Mouse (Mus musculus) gonadal fat pad, adult 2 months (tissue): Measurements from ENCODE around the gene Dock11. TPM values are rescaled to one million over a fixed set of nuclear protein-coding genes. Genes with fewer than 3 reads are reported as not detected.

ENCODE experiments used
- DNase-seq: peaks from one replicate; pipeline ENCODE4 v3.0.0-alpha.2; 2012; ENCODE audit warnings: low read depth
- polyA plus RNA-seq: library from polyadenylated mRNA; depleted of rRNA; stranded (reverse); fragments of >200 nt; gene quantifications from 2 replicates; pipeline ENCODE4 v1.2.3, GENCODE M21; 2012; rRNA removed

Dock11 gene
- polyA plus RNA-seq: 2.4 and 2.6 TPM in 2 replicates

- no peak for DNase-seq
Measured at GRCm38 (mm10) chrX:35888087-35888895, at the start of gene Dock11. Gene Dock11, plus strand, starts transcription at chrX:35888832.

- no peak for DNase-seq
Measured at GRCm38 (mm10) chrX:35879703-35880102, 8.9 kb upstream of the Dock11 start.

- no peak for DNase-seq
Measured at GRCm38 (mm10) chrX:35888945-35889799, 540 bp downstream of the Dock11 start.

GRCm38 (mm10) chrX:35889800-35890106 is 1.1 kb downstream of the Dock11 start:
- DNase-seq: no peak

GRCm38 (mm10) chrX:35891534-35892125 is 3.0 kb downstream of the Dock11 start:
- DNase-seq: no peak

- DNase-seq: no peak
Measured at GRCm38 (mm10) chrX:35892377-35892776, 3.7 kb downstream of the Dock11 start.

- DNase-seq: no peak
Measured at GRCm38 (mm10) chrX:35897648-35898500, 9.2 kb downstream of the Dock11 start.

GRCm38 (mm10) chrX:35898501-35898766 is 9.8 kb downstream of the Dock11 start:
- no peak for DNase-seq

- DNase-seq: no peak
Measured at GRCm38 (mm10) chrX:35904352-35904751, 15.7 kb downstream of the Dock11 start.

GRCm38 (mm10) chrX:35906696-35907330 is 18.2 kb downstream of the Dock11 start:
- no peak for DNase-seq

- no peak for DNase-seq
Measured at GRCm38 (mm10) chrX:35919558-35919957, 30.9 kb downstream of the Dock11 start.

GRCm38 (mm10) chrX:35920096-35920607 is 31.5 kb downstream of the Dock11 start:
- DNase-seq: no peak

- DNase-seq: no peak
Measured at GRCm38 (mm10) chrX:35921922-35922321, 33.3 kb downstream of the Dock11 start.

- no peak for DNase-seq
Measured at GRCm38 (mm10) chrX:35924705-35925264, 36.2 kb downstream of the Dock11 start.

GRCm38 (mm10) chrX:35930094-35930933 is 41.7 kb downstream of the Dock11 start:
- no peak for DNase-seq

GRCm38 (mm10) chrX:35930934-35931406 is 42.3 kb downstream of the Dock11 start:
- no peak for DNase-seq

- no peak for DNase-seq
Measured at GRCm38 (mm10) chrX:35931945-35932344, 43.3 kb downstream of the Dock11 start.

GRCm38 (mm10) chrX:35932952-35933351 is 44.3 kb downstream of the Dock11 start:
- no peak for DNase-seq

- no peak for DNase-seq
Measured at GRCm38 (mm10) chrX:35938112-35938511, 49.5 kb downstream of the Dock11 start.

- DNase-seq: no peak
Measured at GRCm38 (mm10) chrX:35946394-35946793, 57.8 kb downstream of the Dock11 start.
